Mouse (Mus musculus): ENCODE measurements at regions not wholly inside any gene's neighbourhood (a gene's known extent, or its start where the extent isn't known, plus 50 kb on each side); places are given as distances from the start of the nearest gene placed in this dataset.

- Histone ChIP-seq H3K9me3 (no peaks in the 10 kb centered on the region), H3K4me2 (replicated peaks) (no peak overlapping the region), H3K9ac (replicated peaks) (no peak overlapping the region), H3K27me3 (no peaks in the 10 kb centered on the region), H3K4me3 (replicated peaks) (no peak overlapping the region), H3K4me1 (replicated peaks) (peaks cover 4% of the 10 kb centered on the region; the same call in 1 of the 2 replicates), H3K36me3 (no peaks in the 10 kb centered on the region), H3K27ac (no peak overlapping the region)
- ATAC-seq: no peak
- 90% methylated on average over 1 of the region's 1 CpGs for WGBS
These were observed 367.9 kb downstream of the Ets1 start for GRCm38 (mm10) chr9:33003880-33004279.

- Histone ChIP-seq H3K4me1 (replicated peaks) (peaks cover 4% of the 10 kb centered on the region; the same call in 1 of the 2 replicates), H3K27ac (no peak overlapping the region), H3K4me2 (replicated peaks) (no peak overlapping the region), H3K27me3 (no peaks in the 10 kb centered on the region), H3K36me3 (no peaks in the 10 kb centered on the region), H3K4me3 (replicated peaks) (no peak overlapping the region), H3K9me3 (no peaks in the 10 kb centered on the region), H3K9ac (replicated peaks) (no peak overlapping the region)
- no peak for ATAC-seq
- 95% methylated on average over 3 of the region's 3 CpGs for WGBS
These were observed 368.5 kb downstream of the Ets1 start for GRCm38 (mm10) chr9:33004536-33004935.

- no peaks in the 10 kb centered on the region for H3K4me1 ChIP-seq (replicated peaks)
- H3K4me3 ChIP-seq (replicated peaks): no peak overlapping the region
- no peak overlapping the region for H3K27ac ChIP-seq
- H3K36me3 ChIP-seq: no peaks in the 10 kb centered on the region
- no peaks in the 10 kb centered on the region for H3K9me3 ChIP-seq
- 83% methylated on average over 3 of the region's 3 CpGs for WGBS
- no peak overlapping the region for H3K4me2 ChIP-seq (replicated peaks)
- no peak for ATAC-seq
- H3K27me3 ChIP-seq: no peaks in the 10 kb centered on the region
- H3K9ac ChIP-seq (replicated peaks): no peak overlapping the region
These were observed 371.5 kb downstream of the Ets1 start for GRCm38 (mm10) chr9:33007456-33008063.

GRCm38 (mm10) chr9:33011241-33011640 lies 375.2 kb downstream of the Ets1 start:
- no peaks in the 10 kb centered on the region for H3K4me1 ChIP-seq (replicated peaks)
- no peaks in the 10 kb centered on the region for H3K9me3 ChIP-seq
- H3K27me3 ChIP-seq: no peaks in the 10 kb centered on the region
- no peak overlapping the region for H3K27ac ChIP-seq
- no peak overlapping the region for H3K4me2 ChIP-seq (replicated peaks)
- no peak for ATAC-seq
- no peaks in the 10 kb centered on the region for H3K36me3 ChIP-seq
- H3K4me3 ChIP-seq (replicated peaks): no peak overlapping the region
- H3K9ac ChIP-seq (replicated peaks): no peak overlapping the region

- no peak overlapping the region for H3K4me2 ChIP-seq (replicated peaks)
- no peak overlapping the region for H3K27ac ChIP-seq
- no peaks in the 10 kb centered on the region for H3K4me1 ChIP-seq (replicated peaks)
- no peaks in the 10 kb centered on the region for H3K36me3 ChIP-seq
- H3K4me3 ChIP-seq (replicated peaks): no peak overlapping the region
- WGBS: 88% methylated on average over 3 of the region's 3 CpGs
- no peaks in the 10 kb centered on the region for H3K27me3 ChIP-seq
- ATAC-seq: no peak
- H3K9ac ChIP-seq (replicated peaks): no peak overlapping the region
- H3K9me3 ChIP-seq: no peaks in the 10 kb centered on the region
These were observed 399.4 kb downstream of the Ets1 start for GRCm38 (mm10) chr9:33035401-33035800.

- Histone ChIP-seq H3K4me3 (replicated peaks) (no peak overlapping the region), H3K4me2 (replicated peaks) (no peak overlapping the region), H3K27ac (no peak overlapping the region), H3K4me1 (replicated peaks) (no peaks in the 10 kb centered on the region), H3K27me3 (no peaks in the 10 kb centered on the region), H3K36me3 (no peaks in the 10 kb centered on the region), H3K9me3 (no peaks in the 10 kb centered on the region), H3K9ac (replicated peaks) (no peak overlapping the region)
- ATAC-seq: no peak
- 68% methylated on average over 4 of the region's 4 CpGs for WGBS
These were observed 403.3 kb downstream of the Ets1 start for GRCm38 (mm10) chr9:33039221-33039790.

GRCm38 (mm10) chr9:33050789-33051188 lies 414.8 kb downstream of the Ets1 start:
- H3K4me1 ChIP-seq (replicated peaks): no peaks in the 10 kb centered on the region
- WGBS: 89% methylated on average over 4 of the region's 4 CpGs
- H3K4me2 ChIP-seq (replicated peaks): no peak overlapping the region
- no peaks in the 10 kb centered on the region for H3K27me3 ChIP-seq
- no peak overlapping the region for H3K27ac ChIP-seq
- H3K36me3 ChIP-seq: no peaks in the 10 kb centered on the region
- H3K9ac ChIP-seq (replicated peaks): no peak overlapping the region
- ATAC-seq: no peak
- H3K9me3 ChIP-seq: no peaks in the 10 kb centered on the region
- no peak overlapping the region for H3K4me3 ChIP-seq (replicated peaks)

- 84% methylated on average over 6 of the region's 6 CpGs for WGBS
- Histone ChIP-seq H3K27ac (no peak overlapping the region), H3K9ac (replicated peaks) (no peak overlapping the region), H3K4me1 (replicated peaks) (peaks cover 14% of the 10 kb centered on the region), H3K9me3 (no peaks in the 10 kb centered on the region), H3K36me3 (no peaks in the 10 kb centered on the region), H3K4me2 (replicated peaks) (no peak overlapping the region), H3K27me3 (peaks cover 23% of the 10 kb centered on the region), H3K4me3 (replicated peaks) (no peak overlapping the region)
- ATAC-seq: no peak
These were observed 424.7 kb downstream of the Ets1 start for GRCm38 (mm10) chr9:33060636-33061264.

GRCm38 (mm10) chr9:33062476-33062875 lies 426.5 kb downstream of the Ets1 start:
- H3K9ac ChIP-seq (replicated peaks): no peak overlapping the region
- H3K27ac ChIP-seq: no peak overlapping the region
- H3K36me3 ChIP-seq: no peaks in the 10 kb centered on the region
- 10% methylated on average over 4 of the region's 4 CpGs for WGBS
- H3K27me3 ChIP-seq: peaks cover 23% of the 10 kb centered on the region
- H3K4me2 ChIP-seq (replicated peaks): no peak overlapping the region
- H3K9me3 ChIP-seq: no peaks in the 10 kb centered on the region
- ATAC-seq: peak; percentile 98
- H3K4me3 ChIP-seq (replicated peaks): no peak overlapping the region
- H3K4me1 ChIP-seq (replicated peaks): peaks cover 14% of the 10 kb centered on the region

GRCm38 (mm10) chr9:33065331-33065730 lies 429.3 kb downstream of the Ets1 start:
- no peak overlapping the region for H3K9ac ChIP-seq (replicated peaks)
- ATAC-seq: no peak
- H3K27me3 ChIP-seq: peaks cover 18% of the 10 kb centered on the region
- H3K36me3 ChIP-seq: no peaks in the 10 kb centered on the region
- H3K4me1 ChIP-seq (replicated peaks): peaks cover 14% of the 10 kb centered on the region
- WGBS: 89% methylated on average over 3 of the region's 3 CpGs
- no peak overlapping the region for H3K4me2 ChIP-seq (replicated peaks)
- H3K9me3 ChIP-seq: no peaks in the 10 kb centered on the region
- no peak overlapping the region for H3K4me3 ChIP-seq (replicated peaks)
- H3K27ac ChIP-seq: no peak overlapping the region

GRCm38 (mm10) chr9:33067521-33067920 lies 431.5 kb downstream of the Ets1 start:
- Histone ChIP-seq H3K27ac (no peak overlapping the region), H3K4me3 (replicated peaks) (no peak overlapping the region), H3K9me3 (no peaks in the 10 kb centered on the region), H3K4me2 (replicated peaks) (no peak overlapping the region), H3K4me1 (replicated peaks) (peaks cover 2% of the 10 kb centered on the region), H3K27me3 (peaks cover 9% of the 10 kb centered on the region; the same call in 1 of the 2 replicates), H3K36me3 (no peaks in the 10 kb centered on the region), H3K9ac (replicated peaks) (no peak overlapping the region)
- no peak for ATAC-seq
- 88% methylated on average over 1 of the region's 1 CpGs for WGBS

GRCm38 (mm10) chr9:33070116-33070515 lies 434.1 kb downstream of the Ets1 start:
- H3K27me3 ChIP-seq: peaks cover 2% of the 10 kb centered on the region; the same call in 1 of the 2 replicates
- WGBS: 74% methylated on average over 3 of the region's 3 CpGs
- no peak overlapping the region for H3K9ac ChIP-seq (replicated peaks)
- H3K4me2 ChIP-seq (replicated peaks): no peak overlapping the region
- ATAC-seq: no peak
- H3K4me3 ChIP-seq (replicated peaks): no peak overlapping the region
- H3K27ac ChIP-seq: no peak overlapping the region
- no peaks in the 10 kb centered on the region for H3K9me3 ChIP-seq
- no peaks in the 10 kb centered on the region for H3K4me1 ChIP-seq (replicated peaks)
- H3K36me3 ChIP-seq: no peaks in the 10 kb centered on the region
